Mouse (Mus musculus) brain, embryonic 14.5 days (tissue): ENCODE measurements around the gene Olfr492. TPM values are rescaled to one million over a fixed set of nuclear protein-coding genes. Genes with fewer than 3 reads are reported as not detected.

ENCODE experiments used
- DNase-seq: peaks from one replicate; pipeline ENCODE4 v3.0.0-alpha.2; 2011; ENCODE audit warnings: low read depth
- CTCF ChIP-seq: fragments of 200-500 bp; IDR thresholded peaks from 2 replicates; pipeline ENCODE4 v1.5.1; 2012; ENCODE audit warnings: inconsistent platforms, mild to moderate bottlenecking, moderate library complexity, borderline replicate concordance; ENCODE audit not compliant: insufficient read depth, insufficient read length; ENCODE audit errors: extremely low read depth
- POLR2A ChIP-seq: fragments of 200-500 bp; IDR thresholded peaks from 2 replicates; pipeline ENCODE4 v1.6.1; 2012; ENCODE audit warnings: mild to moderate bottlenecking, inconsistent platforms, borderline replicate concordance; ENCODE audit not compliant: poor library complexity, insufficient read depth, insufficient read length, severe bottlenecking; ENCODE audit errors: extremely low read depth
- polyA plus RNA-seq: library from polyadenylated mRNA; depleted of rRNA; stranded (reverse); fragments of >200 nt; gene quantifications from 2 replicates; pipeline ENCODE4 v1.2.3, GENCODE M21; 2012; rRNA removed

Olfr492 gene
- not detected in 2 replicates for polyA plus RNA-seq

DNA sequence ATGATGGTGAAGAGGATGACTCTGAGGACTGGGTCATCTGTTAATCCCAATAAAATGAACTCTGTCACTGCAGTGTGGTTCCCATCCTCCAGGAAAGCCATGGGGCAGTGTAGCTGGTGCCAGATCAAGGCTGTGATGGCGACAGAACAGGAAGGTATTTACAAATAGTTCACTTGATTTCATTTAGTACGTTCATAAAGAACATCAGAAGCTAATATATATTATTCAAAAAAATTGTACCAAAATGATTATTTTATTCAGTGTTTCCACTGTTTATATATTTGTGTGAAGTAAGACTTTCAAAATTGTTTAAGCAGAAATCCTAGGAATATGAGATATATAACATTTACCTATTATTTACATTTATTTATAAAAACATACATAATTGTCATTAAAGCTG lies at the start of gene Olfr492:
Olfr492 (minus strand) TSS at position 101 of the 400 bp plus-strand sequence.
- no peak for TF ChIP-seq CTCF
- no peak for TF ChIP-seq POLR2A
- no peak for DNase-seq

DNA sequence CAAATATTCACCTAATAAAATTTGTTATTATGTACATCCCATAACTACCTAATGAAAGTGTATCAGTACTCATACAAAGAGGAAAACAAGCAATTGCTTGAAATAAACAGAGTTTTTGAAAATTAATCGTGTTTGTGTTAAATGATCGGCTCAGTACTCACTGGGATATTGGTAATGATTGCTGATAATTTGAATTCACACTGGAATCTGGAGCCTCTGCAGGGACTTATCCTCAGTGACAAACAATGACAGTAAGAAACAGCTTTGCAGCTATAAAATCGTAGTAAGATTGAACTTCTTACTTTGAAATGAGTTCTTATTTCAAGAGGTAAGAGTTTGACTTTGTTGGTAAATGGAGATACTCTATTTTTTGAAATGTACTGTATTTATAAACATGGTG lies 41.6 kb upstream of the Olfr492 start, which contains the start of gene Olfr494:
Olfr494 (plus strand) TSS at position 301 of the 400 bp plus-strand sequence.
- DNase-seq: no peak
- no peak for TF ChIP-seq POLR2A
- TF ChIP-seq CTCF: no peak

DNA sequence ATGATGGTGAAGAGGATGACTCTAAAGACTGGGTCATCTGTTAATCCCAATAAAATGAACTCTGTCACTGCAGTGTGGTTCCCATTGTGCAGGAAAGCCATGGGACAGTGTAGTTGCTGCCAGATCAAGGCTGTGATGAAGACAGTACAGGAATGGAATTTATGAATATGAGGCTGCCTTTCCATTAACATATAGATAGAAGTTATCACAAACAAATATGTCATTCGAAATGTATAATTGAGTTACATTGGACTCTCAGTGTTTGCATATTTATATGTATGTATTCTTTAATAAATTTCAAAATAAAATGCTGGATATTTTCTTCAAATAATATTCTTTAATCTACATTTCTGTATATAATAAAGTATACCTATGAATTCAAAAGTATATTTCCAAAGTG lies 23.4 kb upstream of the Olfr492 start, which contains the start of gene Olfr493:
Olfr493 (minus strand) TSS at position 101 of the 400 bp plus-strand sequence.
- no peak for DNase-seq
- TF ChIP-seq POLR2A: no peak
- TF ChIP-seq CTCF: no peak

DNA sequence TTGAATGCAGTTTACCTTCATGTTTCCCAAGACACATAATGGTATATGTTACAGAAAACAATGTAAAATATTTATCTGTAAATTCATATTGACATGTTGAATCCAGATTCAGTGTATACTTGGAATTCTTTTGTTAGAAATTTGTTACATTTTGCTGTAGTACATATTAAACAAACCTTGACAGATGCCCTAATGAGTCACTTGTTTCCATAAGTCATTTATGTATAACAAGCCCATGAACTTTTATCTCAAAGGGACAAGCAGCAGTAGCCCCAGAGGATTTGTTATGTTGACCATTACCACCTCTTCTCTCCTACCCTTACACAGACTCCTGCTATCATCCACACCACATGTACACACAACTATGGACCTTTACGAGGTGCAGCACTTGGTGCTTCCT lies 10.3 kb downstream of the Olfr492 start, which contains the start of gene Olfr491:
Olfr491 (plus strand) TSS at position 301 of the 400 bp plus-strand sequence.
- TF ChIP-seq CTCF: no peak
- TF ChIP-seq POLR2A: no peak
- no peak for DNase-seq

DNA sequence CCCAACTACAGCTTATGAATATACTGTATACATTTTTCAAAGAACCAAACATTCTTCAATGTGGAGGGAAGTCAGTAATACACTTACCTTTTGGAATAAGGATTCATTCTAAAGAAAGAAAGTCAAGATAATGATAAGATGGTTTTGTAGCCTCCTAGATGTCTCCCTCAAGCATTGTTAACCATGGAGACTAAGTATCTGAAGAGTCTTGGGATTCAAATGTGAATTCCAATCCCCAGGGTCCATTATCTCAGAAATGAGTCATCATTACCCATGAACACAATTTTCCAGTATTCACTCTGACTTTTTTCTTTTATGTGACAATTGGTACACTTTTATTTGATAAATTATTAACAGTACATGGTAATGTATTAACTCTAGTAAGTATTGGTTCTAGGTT lies 34.6 kb downstream of the Olfr492 start, which contains the start of gene Olfr490:
Olfr490 (minus strand) TSS at position 101 of the 400 bp plus-strand sequence.
- no peak for DNase-seq
- TF ChIP-seq CTCF (no peak), POLR2A (no peak)

Other genes with a start within 250 kb of the Olfr492 start
- not detected in 2 replicates for gene Olfr481, start 243.8 kb downstream of the Olfr492 start, polyA plus RNA-seq
- 0.03 TPM in 1 of 2 replicates, not detected in the other for gene Olfr482, start 226.1 kb downstream of the Olfr492 start, polyA plus RNA-seq
- gene Olfr483, start 222.8 kb downstream of the Olfr492 start, polyA plus RNA-seq: not detected in 2 replicates
- not detected in 2 replicates for gene Olfr484, start 196.2 kb downstream of the Olfr492 start, polyA plus RNA-seq
- gene Olfr485, start 163.8 kb downstream of the Olfr492 start, polyA plus RNA-seq: not detected in 2 replicates
- gene Olfr486, start 150.9 kb downstream of the Olfr492 start, polyA plus RNA-seq: not detected in 2 replicates
- gene Olfr487, start 109.0 kb downstream of the Olfr492 start, polyA plus RNA-seq: not detected in 2 replicates
- gene Olfr488, start 65.3 kb downstream of the Olfr492 start, polyA plus RNA-seq: not detected in 2 replicates
- not detected in 2 replicates for gene Olfr490, start 34.7 kb downstream of the Olfr492 start, polyA plus RNA-seq
- gene Olfr491, start 10.2 kb downstream of the Olfr492 start, polyA plus RNA-seq: not detected in 2 replicates
- gene Olfr493, start 23.3 kb upstream of the Olfr492 start, polyA plus RNA-seq: not detected in 2 replicates
- gene Olfr494, start 41.7 kb upstream of the Olfr492 start, polyA plus RNA-seq: not detected in 2 replicates
- gene Olfr495, start 69.5 kb upstream of the Olfr492 start, polyA plus RNA-seq: not detected in 2 replicates
- not detected in 2 replicates for gene Olfr497, start 96.7 kb upstream of the Olfr492 start, polyA plus RNA-seq
- not detected in 2 replicates for gene Olfr498, start 141.7 kb upstream of the Olfr492 start, polyA plus RNA-seq
- not detected in 2 replicates for gene Olfr502, start 201.4 kb upstream of the Olfr492 start, polyA plus RNA-seq
- not detected in 2 replicates for gene Olfr503, start 220.9 kb upstream of the Olfr492 start, polyA plus RNA-seq
- not detected in 2 replicates for gene Olfr504, start 242.1 kb upstream of the Olfr492 start, polyA plus RNA-seq